Mouse (Mus musculus): ENCODE measurements around the gene Pgc.

The Pgc gene

DNA sequence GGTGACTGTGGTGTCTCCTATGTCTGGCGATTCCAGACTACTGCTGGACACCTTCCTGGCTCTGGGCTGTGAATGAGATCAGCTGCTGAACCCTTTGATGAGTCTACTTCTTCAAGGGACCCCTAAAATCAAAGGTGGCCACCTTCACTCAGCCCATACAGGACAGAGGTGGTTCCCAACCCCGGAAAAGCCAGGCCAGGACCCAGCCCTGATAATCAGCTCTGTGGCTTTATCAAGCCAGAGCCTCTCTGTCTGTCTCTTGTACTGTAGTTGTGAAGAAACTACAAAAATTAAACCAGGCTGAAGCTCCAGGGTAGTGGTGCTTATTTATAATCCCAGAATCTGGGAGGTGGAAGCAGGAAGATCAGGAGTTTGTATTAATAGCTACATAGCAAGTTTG, 50.5 kb downstream of the Pgc start:
- in situ Hi-C loops (cut with MboI; ENCODE audit: low sequenced_read_pairs), result no loop called here

GRCm38 (mm10) chr17:47780470-47780869, 53.8 kb downstream of the Pgc start:
- in situ Hi-C loops (cut with MboI; ENCODE audit: low sequenced_read_pairs), result no loop called here

DNA sequence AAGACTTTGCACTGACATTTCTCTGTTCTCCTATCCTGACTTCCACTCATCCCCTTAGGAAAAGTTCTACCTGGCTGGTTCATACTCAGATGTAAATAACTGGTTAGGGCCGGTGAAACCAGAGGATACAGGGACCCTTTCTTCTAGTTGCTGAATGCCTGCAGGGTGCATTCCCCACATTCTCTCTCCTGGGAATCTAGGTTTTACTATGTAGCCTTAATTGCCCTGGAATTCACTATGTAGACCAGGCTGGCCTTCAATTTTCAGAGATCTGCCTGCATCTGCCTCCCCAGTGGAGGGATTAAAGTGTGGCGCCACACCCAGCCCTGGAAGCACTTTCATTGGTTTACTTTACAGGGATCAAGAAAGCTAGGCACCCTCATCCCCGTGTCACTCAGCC, 55.8 kb downstream of the Pgc start:
- in situ Hi-C loops (cut with MboI; ENCODE audit: low sequenced_read_pairs), result no loop called here

DNA sequence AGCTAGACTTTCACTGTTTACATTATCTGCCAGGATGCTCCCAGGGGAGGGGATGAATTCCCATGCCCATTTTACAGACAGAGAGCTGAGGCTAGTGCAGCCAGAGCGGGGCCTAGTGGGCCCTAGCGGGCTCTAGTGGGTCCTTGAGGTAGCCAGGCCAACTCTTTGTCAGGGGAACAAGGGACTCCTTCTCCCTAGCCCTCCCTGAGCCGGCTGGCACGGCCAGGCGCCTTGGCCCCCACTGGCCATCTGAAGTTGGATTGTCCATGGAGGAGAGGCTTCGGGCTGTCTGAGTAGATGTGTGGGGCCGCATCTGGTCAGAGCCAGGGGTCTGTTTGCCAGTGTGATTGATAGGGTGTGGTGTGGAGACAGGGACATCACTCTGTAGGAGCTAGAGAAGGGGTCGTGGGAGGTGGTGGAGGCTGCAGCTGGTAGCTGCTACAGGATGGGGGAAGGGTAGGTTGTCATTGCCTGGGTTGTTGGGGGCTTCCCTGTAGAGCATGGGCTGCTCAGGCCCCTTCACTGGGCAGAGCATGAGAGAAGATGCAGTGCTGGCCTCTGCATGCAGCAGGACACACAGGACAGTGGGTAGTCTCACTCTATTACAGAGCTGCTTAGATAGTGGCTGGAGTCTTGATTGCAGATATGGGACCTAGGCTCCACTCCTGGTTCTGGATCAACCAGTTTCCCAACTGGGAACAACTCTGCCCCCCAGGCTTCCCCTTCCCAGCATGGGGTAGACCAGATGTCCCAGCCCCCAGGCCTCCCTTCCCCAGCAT, 57.0 kb downstream of the Pgc start:
- in situ Hi-C loops (cut with MboI; ENCODE audit: low sequenced_read_pairs), result no loop called here

Data from CH12F3 (cell line).